Mouse (Mus musculus) left cerebral cortex, adult 2 months (tissue): ENCODE results near the gene Crygf. TPM values are rescaled to one million over a fixed set of nuclear protein-coding genes. Genes with fewer than 3 reads are reported as not detected.
"Not testable (repeated sequence)": the region's sequence is repeated elsewhere in the genome, so short reads cannot be mapped to it uniquely, and the experiment has no call there.

ENCODE experiments used
- DNase-seq, 2 experiments: peaks; one replicate each; pipeline ENCODE4 v3.0.0; 2021 to 2022; ENCODE audit warnings: low spot score in 2 of 2, mixed read lengths in 1 of 2; ENCODE audit errors: extremely low spot score in 1 of 2
- H3K27ac ChIP-seq: fragments of 200-600 bp; 2 replicates; pipeline ENCODE4 v1.8.1; 2022
- H3K4me3 ChIP-seq: fragments of 200-600 bp; 2 replicates; pipeline ENCODE4 v1.8.1; 2022
- CTCF ChIP-seq: fragments of 200-600 bp; IDR thresholded peaks from 2 replicates; pipeline ENCODE4 v1.8.1; 2022; ENCODE audit warnings: antibody characterized with exemption, mild to moderate bottlenecking, moderate library complexity
- intact Hi-C: fragments of 180-260 bp; cut with DNase I; formaldehyde crosslinking; loops from one replicate; pipeline ENCODE4 v1.15.1; 2025
- long read RNA-seq, 2 experiments: library from polyadenylated mRNA; stranded (forward); transcript quantifications; one replicate each; pipeline ENCODE4 v2.0.0; 2021; ENCODE audit warnings: borderline mapping rate in 2 of 2
- total RNA-seq, 2 experiments: library from RNA; stranded (reverse); gene quantifications; 2 replicates each; pipeline ENCODE4 v1.2.3; 2021

Crygf gene
- total RNA-seq = not detected
- long read RNA-seq, experiment 1 = 0 reads
- long read RNA-seq, experiment 2 = 0 reads

DNA sequence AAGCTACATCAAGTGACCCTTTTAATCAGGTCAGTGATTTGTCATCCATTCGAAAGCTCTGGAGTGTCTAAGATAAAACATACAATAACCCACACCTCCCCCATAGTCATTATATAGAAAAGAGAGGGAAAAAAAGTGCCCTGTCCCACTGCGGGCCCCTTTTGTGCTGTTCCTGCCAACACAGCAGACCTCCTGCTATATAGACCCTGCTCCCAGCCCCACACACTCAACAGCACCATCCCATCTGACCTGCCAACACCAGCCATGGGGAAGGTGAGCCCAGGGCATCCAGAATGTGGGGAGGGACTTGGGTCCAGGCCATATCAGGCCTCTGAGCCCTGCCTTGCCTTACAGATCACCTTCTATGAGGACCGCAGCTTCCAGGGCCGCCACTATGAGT, at the start of gene Crygf:
Gene Crygf, plus strand, starts transcription at position 227 of the 400 bp plus-strand sequence.
- Histone ChIP-seq H3K27ac (no peak within 1 kb of the TSS), H3K4me3 (no peak within 1 kb of the TSS)
- intact Hi-C loops = no loop called here
- no peak for TF ChIP-seq CTCF
- DNase-seq = no peak

- intact Hi-C loops = no loop called here
- Histone ChIP-seq H3K27ac (no peak overlapping the region), H3K4me3 (no peak overlapping the region)
- DNase-seq = no peak
- TF ChIP-seq CTCF = no peak
These were observed 734 bp upstream of the Crygf start for GRCm38 (mm10) chr1:65925361-65926210.

GRCm38 (mm10) chr1:65926696-65927095, 376 bp downstream of the Crygf start:
- intact Hi-C loops, DNase-seq, H3K27ac ChIP-seq, H3K4me3 ChIP-seq: not testable (repeated sequence)

- intact Hi-C loops = no loop called here
- no peak overlapping the region for H3K4me3 ChIP-seq
- no peak for TF ChIP-seq CTCF
- no peak overlapping the region for H3K27ac ChIP-seq
- DNase-seq = no peak
These were observed 3.7 kb downstream of the Crygf start for GRCm38 (mm10) chr1:65930055-65930454.

GRCm38 (mm10) chr1:65932091-65932812, 5.9 kb downstream of the Crygf start:
- no peak for DNase-seq

More at GRCm38 (mm10) chr1:65932091-65932812, 5.9 kb downstream of the Crygf start:
- TF ChIP-seq CTCF = no peak
- intact Hi-C loops = no loop called here
- Histone ChIP-seq H3K27ac (no peak overlapping the region), H3K4me3 (no peak overlapping the region)

Other genes with a start within 250 kb of the Crygf start
- 1,000 to 10,000 TPM; 1,064 to 1,130 TPM for gene Map2, start 248.8 kb downstream of the Crygf start, total RNA-seq